Mouse (Mus musculus): ENCODE measurements at regions not wholly inside any gene's neighbourhood (a gene's known extent, or its start where the extent isn't known, plus 50 kb on each side); places are given as distances from the start of the nearest gene placed in this dataset.

DNA sequence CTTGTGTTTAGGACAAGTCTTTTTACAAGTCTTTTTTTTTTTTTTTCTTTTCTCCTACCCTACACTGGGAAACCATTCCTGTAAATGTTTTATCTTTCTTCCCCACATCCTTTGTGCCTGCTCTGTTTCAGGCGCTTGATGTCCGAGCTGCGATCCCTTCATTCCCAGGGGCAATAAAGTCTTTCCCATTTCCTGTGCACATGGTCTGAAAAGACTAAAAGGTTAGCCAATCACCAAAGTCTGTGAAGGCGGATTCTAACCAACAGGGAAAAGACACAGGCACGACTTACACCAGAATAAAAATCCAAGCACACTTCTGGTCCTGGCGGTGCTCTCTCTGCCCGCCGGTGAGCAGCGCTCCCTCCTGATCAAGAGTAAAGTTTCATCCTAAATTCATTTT, 135.3 kb upstream of the Slc38a2 start:
- H3K4me1 ChIP-seq (ENCODE audit: control insufficient read depth, insufficient read depth, low read length): no peaks in the 10 kb centered on the region
- TF ChIP-seq POLR2A (IDR thresholded peaks at IDR 0.05; ENCODE audit: extremely low read depth, insufficient read depth, low read length): no peak
- H3K27ac ChIP-seq (ENCODE audit: insufficient read depth, low read length): no peak overlapping the region

GRCm38 (mm10) chr15:96834162-96834843, 134.8 kb upstream of the Slc38a2 start:
- TF ChIP-seq CTCF (IDR thresholded peaks at IDR 0.05; ENCODE audit: extremely low read depth, insufficient read depth, low read length) (no peak), POLR2A (IDR thresholded peaks at IDR 0.05; ENCODE audit: extremely low read depth, insufficient read depth, low read length) (no peak)
- Histone ChIP-seq H3K27ac (ENCODE audit: insufficient read depth, low read length) (no peak overlapping the region), H3K4me3 (ENCODE audit: insufficient read depth, low read length) (no peak overlapping the region), H3K4me1 (ENCODE audit: control insufficient read depth, insufficient read depth, low read length) (no peaks in the 10 kb centered on the region)

More for the DNA sequence above, 135.3 kb upstream of the Slc38a2 start:
- H3K4me3 ChIP-seq (ENCODE audit: insufficient read depth, low read length): no peak overlapping the region

DNA sequence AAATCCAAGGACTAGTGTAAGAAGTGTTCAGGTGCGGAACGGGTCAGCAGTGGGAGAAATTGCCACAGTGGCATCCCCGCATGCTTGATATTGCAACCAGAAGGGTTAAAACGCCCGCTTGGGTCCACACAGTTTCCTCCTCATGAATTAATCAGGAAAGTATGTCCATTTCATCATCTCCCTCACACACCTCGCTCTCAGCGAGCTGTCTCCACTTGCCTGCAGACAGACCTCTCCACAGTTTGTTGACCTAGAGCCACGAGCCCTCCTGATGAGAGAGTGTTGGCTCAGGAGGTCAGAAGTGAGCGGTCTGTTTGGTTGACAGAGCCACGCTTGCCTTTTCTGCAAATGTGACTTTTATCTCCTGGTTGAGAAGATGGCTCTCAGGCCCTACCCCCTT, 132.9 kb upstream of the Slc38a2 start:
- TF ChIP-seq CTCF (IDR thresholded peaks at IDR 0.05; ENCODE audit: extremely low read depth, insufficient read depth, low read length) (no peak), POLR2A (IDR thresholded peaks at IDR 0.05; ENCODE audit: extremely low read depth, insufficient read depth, low read length) (no peak)
- Histone ChIP-seq H3K4me1 (ENCODE audit: control insufficient read depth, insufficient read depth, low read length) (no peaks in the 10 kb centered on the region), H3K27ac (ENCODE audit: insufficient read depth, low read length) (no peak overlapping the region), H3K4me3 (ENCODE audit: insufficient read depth, low read length) (no peak overlapping the region)

DNA sequence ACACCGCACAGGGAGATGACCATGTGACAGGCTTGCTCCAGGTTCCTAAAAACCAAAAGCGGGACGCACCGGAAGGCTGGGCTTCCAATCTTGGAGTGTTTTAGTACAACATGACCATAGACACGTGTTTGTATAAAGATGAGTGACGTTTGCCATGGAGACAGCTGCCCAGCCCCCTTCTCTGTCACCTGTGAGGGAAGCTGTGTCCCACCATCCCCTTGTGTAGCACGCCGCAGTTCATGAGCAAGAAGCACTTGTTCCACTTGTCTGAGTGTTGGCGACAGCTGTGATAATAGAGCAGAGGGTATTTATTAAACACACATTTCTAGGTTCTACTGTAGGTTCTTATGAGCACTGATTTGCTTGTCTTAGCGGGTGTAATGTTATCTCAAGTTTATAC, 131.7 kb upstream of the Slc38a2 start:
- no peak overlapping the region for H3K4me3 ChIP-seq (ENCODE audit: insufficient read depth, low read length)
- H3K4me1 ChIP-seq (ENCODE audit: control insufficient read depth, insufficient read depth, low read length): no peaks in the 10 kb centered on the region
- no peak overlapping the region for H3K27ac ChIP-seq (ENCODE audit: insufficient read depth, low read length)
- TF ChIP-seq POLR2A (IDR thresholded peaks at IDR 0.05; ENCODE audit: extremely low read depth, insufficient read depth, low read length) (no peak), CTCF (IDR thresholded peaks at IDR 0.05; ENCODE audit: extremely low read depth, insufficient read depth, low read length) (no peak)

GRCm38 (mm10) chr15:96830578-96830977, 131.0 kb upstream of the Slc38a2 start:
- TF ChIP-seq CTCF (IDR thresholded peaks at IDR 0.05; ENCODE audit: extremely low read depth, insufficient read depth, low read length) (no peak), POLR2A (IDR thresholded peaks at IDR 0.05; ENCODE audit: extremely low read depth, insufficient read depth, low read length) (no peak)
- no peak overlapping the region for H3K27ac ChIP-seq (ENCODE audit: insufficient read depth, low read length)
- no peak overlapping the region for H3K4me3 ChIP-seq (ENCODE audit: insufficient read depth, low read length)
- no peaks in the 10 kb centered on the region for H3K4me1 ChIP-seq (ENCODE audit: control insufficient read depth, insufficient read depth, low read length)

DNA sequence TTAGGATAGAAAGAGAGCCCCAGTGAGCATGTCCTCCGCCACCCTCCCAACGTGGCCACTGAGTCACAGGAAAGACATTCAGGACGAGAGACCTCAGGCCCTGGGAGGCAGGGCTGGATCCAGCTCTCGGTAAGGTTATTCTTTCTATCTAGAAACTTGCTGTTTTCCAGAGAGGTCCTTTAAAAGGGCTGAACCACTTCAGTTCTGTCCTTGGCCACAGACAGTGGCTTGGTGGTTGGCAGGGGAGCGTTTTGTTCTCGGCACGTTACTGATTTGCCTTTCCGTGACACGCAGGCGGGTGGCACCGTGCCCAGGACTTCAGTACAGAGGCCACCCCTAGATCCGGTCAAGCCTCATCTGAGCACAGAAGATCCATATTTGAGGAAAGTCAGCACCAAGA, 130.4 kb upstream of the Slc38a2 start:
- Histone ChIP-seq H3K27ac (ENCODE audit: insufficient read depth, low read length) (no peak overlapping the region), H3K4me1 (ENCODE audit: control insufficient read depth, insufficient read depth, low read length) (no peaks in the 10 kb centered on the region), H3K4me3 (ENCODE audit: insufficient read depth, low read length) (no peak overlapping the region)
- TF ChIP-seq POLR2A (IDR thresholded peaks at IDR 0.05; ENCODE audit: extremely low read depth, insufficient read depth, low read length): no peak
- no peak for TF ChIP-seq CTCF (IDR thresholded peaks at IDR 0.05; ENCODE audit: extremely low read depth, insufficient read depth, low read length)

DNA sequence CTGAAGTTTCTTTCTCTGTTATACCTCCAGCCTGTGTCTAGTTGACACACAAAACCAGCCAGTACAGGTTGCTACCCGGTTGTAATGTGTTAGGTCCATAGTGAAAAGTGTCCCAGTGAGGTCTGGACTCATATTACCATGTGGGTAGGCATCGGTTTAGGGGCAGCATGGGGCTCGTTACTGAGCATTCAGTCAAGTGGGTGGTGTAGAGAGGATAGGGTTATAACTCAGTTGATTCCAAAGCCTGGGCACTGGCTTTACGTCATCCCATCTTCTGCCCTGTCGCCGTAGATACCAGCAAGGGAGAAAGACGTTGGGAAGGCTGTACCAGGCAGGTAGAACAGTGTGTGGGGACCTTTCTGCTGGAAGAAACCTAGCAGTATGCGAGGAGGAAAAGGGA, 129.2 kb upstream of the Slc38a2 start:
- Histone ChIP-seq H3K4me3 (ENCODE audit: insufficient read depth, low read length) (no peak overlapping the region), H3K4me1 (ENCODE audit: control insufficient read depth, insufficient read depth, low read length) (no peaks in the 10 kb centered on the region), H3K27ac (ENCODE audit: insufficient read depth, low read length) (no peak overlapping the region)
- TF ChIP-seq POLR2A (IDR thresholded peaks at IDR 0.05; ENCODE audit: extremely low read depth, insufficient read depth, low read length) (no peak), CTCF (IDR thresholded peaks at IDR 0.05; ENCODE audit: extremely low read depth, insufficient read depth, low read length) (no peak)

- no peak overlapping the region for H3K27ac ChIP-seq (ENCODE audit: insufficient read depth, low read length)
- H3K4me1 ChIP-seq (ENCODE audit: control insufficient read depth, insufficient read depth, low read length): no peaks in the 10 kb centered on the region
- no peak overlapping the region for H3K4me3 ChIP-seq (ENCODE audit: insufficient read depth, low read length)
- TF ChIP-seq POLR2A (IDR thresholded peaks at IDR 0.05; ENCODE audit: extremely low read depth, insufficient read depth, low read length): no peak
- TF ChIP-seq CTCF (IDR thresholded peaks at IDR 0.05; ENCODE audit: extremely low read depth, insufficient read depth, low read length): no peak
These were observed 128.4 kb upstream of the Slc38a2 start for GRCm38 (mm10) chr15:96827931-96828330.

DNA sequence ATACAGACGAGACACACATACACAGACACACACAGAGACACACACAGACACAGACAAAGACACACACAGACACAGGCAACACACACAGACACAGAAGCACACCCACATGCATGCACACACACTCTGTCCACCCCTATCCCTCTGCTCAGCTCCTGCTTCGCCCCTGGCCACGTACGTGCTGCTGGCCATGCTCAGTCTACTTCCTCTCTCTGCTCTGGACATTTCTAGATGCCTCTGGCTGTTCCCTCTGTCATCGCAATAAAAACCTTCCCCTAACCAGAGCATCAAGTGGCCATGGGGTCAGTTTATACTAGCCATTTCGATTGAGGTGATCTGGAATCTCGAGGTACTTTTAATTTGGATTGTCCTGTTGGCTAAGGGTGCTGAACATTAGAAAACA, 118.9 kb upstream of the Slc38a2 start:
- H3K27ac ChIP-seq (ENCODE audit: insufficient read depth, low read length): no peak overlapping the region
- H3K4me3 ChIP-seq (ENCODE audit: insufficient read depth, low read length): no peak overlapping the region
- TF ChIP-seq CTCF (IDR thresholded peaks at IDR 0.05; ENCODE audit: extremely low read depth, insufficient read depth, low read length): no peak
- TF ChIP-seq POLR2A (IDR thresholded peaks at IDR 0.05; ENCODE audit: extremely low read depth, insufficient read depth, low read length): no peak
- no peaks in the 10 kb centered on the region for H3K4me1 ChIP-seq (ENCODE audit: control insufficient read depth, insufficient read depth, low read length)

GRCm38 (mm10) chr15:96817626-96818025, 118.1 kb upstream of the Slc38a2 start:
- no peak overlapping the region for H3K27ac ChIP-seq (ENCODE audit: insufficient read depth, low read length)
- H3K4me3 ChIP-seq (ENCODE audit: insufficient read depth, low read length): no peak overlapping the region
- no peak for TF ChIP-seq CTCF (IDR thresholded peaks at IDR 0.05; ENCODE audit: extremely low read depth, insufficient read depth, low read length)
- TF ChIP-seq POLR2A (IDR thresholded peaks at IDR 0.05; ENCODE audit: extremely low read depth, insufficient read depth, low read length): no peak
- H3K4me1 ChIP-seq (ENCODE audit: control insufficient read depth, insufficient read depth, low read length): no peaks in the 10 kb centered on the region
